Mouse (Mus musculus) CH12.LX (cell line): Measurements from ENCODE around the gene Coq2.

Experiments used
- CTCF ChIP-seq, 2 experiments: IDR thresholded peaks in 1 of 2; conservative IDR thresholded peaks in 1 of 2; 2 replicates each; pipeline ENCODE4 v1.5.1; 2011 to 2012; ENCODE audit warnings: low read depth in 2 of 2, low read length in 2 of 2, improper control_type of control experiment in 1 of 2, inconsistent platforms in 1 of 2, mild to moderate bottlenecking in 1 of 2, moderate library complexity in 1 of 2
- JUND ChIP-seq: conservative IDR thresholded peaks from 2 replicates; pipeline ENCODE4 v1.6.1; 2011; ENCODE audit warnings: low read depth, low read length, improper control_type of control experiment
- NRF1 ChIP-seq: IDR thresholded peaks from 2 replicates; pipeline ENCODE4 v1.6.1; 2014; ENCODE audit warnings: low read depth, mild to moderate bottlenecking, inconsistent platforms, low read length, improper control_type of control experiment, moderate library complexity
- PAX5 ChIP-seq: IDR thresholded peaks from 2 replicates; pipeline ENCODE4 v1.6.1; 2012; ENCODE audit warnings: low read length, inconsistent platforms, mixed read lengths
- POLR2A ChIP-seq: IDR thresholded peaks from 2 replicates; pipeline ENCODE4 v1.6.1; 2011; ENCODE audit warnings: low read depth, mild to moderate bottlenecking, improper control_type of control experiment, low read length
- POLR2AphosphoS2 ChIP-seq: IDR thresholded peaks from 2 replicates; pipeline ENCODE4 v1.6.1; 2011; ENCODE audit warnings: low read depth, low read length, improper control_type of control experiment
- RCOR1 ChIP-seq: conservative IDR thresholded peaks from 2 replicates; pipeline ENCODE4 v1.6.1; 2012; ENCODE audit warnings: low read depth, mild to moderate bottlenecking, inconsistent platforms, low read length, improper control_type of control experiment
- USF1 ChIP-seq: IDR thresholded peaks from 2 replicates; pipeline ENCODE4 v1.6.1; 2014; ENCODE audit warnings: low read depth, mild to moderate bottlenecking, inconsistent platforms, low read length, improper control_type of control experiment

- TF ChIP-seq JUND (no peak), POLR2A (no peak), RCOR1 (no peak), CTCF (conservative IDR thresholded peaks at IDR 0.05 in 1 of 2, IDR thresholded peaks at IDR 0.05 in 1 of 2; ENCODE audit: low read depth in 2 of 2, low read length in 2 of 2) (no peak), USF1 (no peak), POLR2AphosphoS2 (no peak), PAX5 (no peak), NRF1 (no peak)
These were observed 27.4 kb upstream of the Coq2 start for GRCm38 (mm10) chr5:100702325-100702724.
